Mouse (Mus musculus): Measurements from ENCODE around the gene Tmed2.
"Not testable (repeated sequence)": the region's sequence is repeated elsewhere in the genome, so short reads cannot be mapped to it uniquely, and the experiment has no call there.

DNA sequence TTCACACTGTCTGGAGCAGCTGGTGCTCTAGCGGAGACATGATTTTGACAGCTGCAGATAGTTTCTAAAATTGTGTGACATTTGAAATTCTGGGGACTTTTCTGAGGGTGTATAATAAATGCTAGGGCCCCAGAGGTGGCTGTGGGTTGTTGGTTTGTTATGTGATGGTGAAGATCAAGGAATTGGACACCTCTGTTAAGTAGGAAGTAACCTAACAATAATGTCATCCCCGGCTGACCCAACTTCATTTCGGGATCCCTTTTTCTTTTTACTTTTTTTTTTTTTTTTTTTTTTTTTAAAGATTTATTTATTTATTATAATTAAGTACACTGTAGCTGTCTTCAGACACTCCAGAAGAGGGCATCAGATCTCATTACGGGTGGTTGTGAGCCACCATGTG, 10.2 kb downstream of the Tmed2 start:
- TF ChIP-seq CTCF (IDR thresholded peaks at IDR 0.05; ENCODE audit: borderline replicate concordance, extremely low read depth, insufficient read depth, insufficient read length); POLR2A (IDR thresholded peaks at IDR 0.05; ENCODE audit: borderline replicate concordance, extremely low read depth, insufficient read depth, insufficient read length, poor library complexity, severe bottlenecking): not testable (repeated sequence)

All from brain, embryonic 14.5 days (tissue).